Mouse (Mus musculus): ENCODE data around the gene Crybb2.

- no peak for TF ChIP-seq POLR2A (IDR thresholded peaks at IDR 0.05; ENCODE audit: borderline replicate concordance, control insufficient read depth, low read depth, low read length)
- no peak for TF ChIP-seq CTCF (IDR thresholded peaks at IDR 0.05; ENCODE audit: control insufficient read depth, insufficient read depth, low read length)
Observed at GRCm38 (mm10) chr5:113017004-113017403, 52.9 kb downstream of the Crybb2 start.

Measured in bone marrow, adult 2 months (tissue).